Mouse (Mus musculus): ENCODE measurements around the gene Ccdc189. TPM values are rescaled to one million over a fixed set of nuclear protein-coding genes. Genes with fewer than 3 reads are reported as not detected.

The Ccdc189 gene
- total RNA-seq, 2 experiments from 2014 or later: 1.8 to 4.5 TPM

Other genes with a start within 250 kb of the Ccdc189 start
- 10 to 100 TPM; 21.4 to 25.7 TPM for gene Zfp768, start 243.0 kb downstream of the Ccdc189 start, total RNA-seq (2021)
- 1 to 10 TPM; 2.9 to 3.2 TPM for gene Zfp747, start 212.5 kb downstream of the Ccdc189 start, total RNA-seq (2021)
- gene 9130019O22Rik, start 201.4 kb downstream of the Ccdc189 start, total RNA-seq (2021): 1 to 10 TPM; 1.7 TPM
- 1 to 10 TPM; 2.0 to 2.4 TPM for gene E430018J23Rik, start 195.0 kb downstream of the Ccdc189 start, total RNA-seq (2021)
- 1 to 10 TPM; 2.1 to 3.1 TPM for gene Zfp764, start 181.8 kb downstream of the Ccdc189 start, total RNA-seq (2021)
- gene Zfp688, start 166.5 kb downstream of the Ccdc189 start, total RNA-seq (2021): 1 to 10 TPM; 2.2 to 2.6 TPM
- 1 to 10 TPM; 1.0 to 1.5 TPM for gene Zfp689, start 139.4 kb downstream of the Ccdc189 start, total RNA-seq (2021)
- 10 to 100 TPM; 17.2 to 19.4 TPM for gene Prr14, start 129.0 kb downstream of the Ccdc189 start, total RNA-seq (2021)
- gene Fbrs, start 109.4 kb downstream of the Ccdc189 start, total RNA-seq (2021): 10 to 100 TPM; 20.0 to 24.1 TPM
- 10 to 100 TPM; 45.4 to 46.3 TPM for gene Srcap, start 76.6 kb downstream of the Ccdc189 start, total RNA-seq (2021)
- 1 to 10 TPM; 8.4 to 8.5 TPM for gene Gm42715, start 69.0 kb downstream of the Ccdc189 start, total RNA-seq (2021)
- not detected for gene Tmem265, start 27.2 kb downstream of the Ccdc189 start, total RNA-seq (2021)
- 10 to 100 TPM; 10.1 to 10.7 TPM for gene Phkg2, start 15.3 kb downstream of the Ccdc189 start, total RNA-seq (2021)
- gene Rnf40, start 172 bp upstream of the Ccdc189 start, total RNA-seq (2021): 10 to 100 TPM; 24.4 to 28.7 TPM
- 1 to 10 TPM; 6.7 to 8.3 TPM for gene Zfp629, start 27.2 kb upstream of the Ccdc189 start, total RNA-seq (2021)
- gene Bcl7c, start 120.3 kb upstream of the Ccdc189 start, total RNA-seq (2021): 10 to 100 TPM; 44.8 to 65.7 TPM
- gene Ctf1, start 124.1 kb upstream of the Ccdc189 start, total RNA-seq (2021): 10 to 100 TPM; 12.1 to 14.6 TPM
- gene Ctf2, start 143.6 kb upstream of the Ccdc189 start, total RNA-seq (2021): not detected
- 1 to 10 TPM; 2.4 to 3.1 TPM for gene Fbxl19, start 155.9 kb upstream of the Ccdc189 start, total RNA-seq (2021)
- 1 to 10 TPM; 8.1 to 9.2 TPM for gene Orai3, start 181.2 kb upstream of the Ccdc189 start, total RNA-seq (2021)
- 10 to 100 TPM; 15.6 to 17.4 TPM for gene Setd1a, start 188.1 kb upstream of the Ccdc189 start, total RNA-seq (2021)
- gene Gm49388, start 197.0 kb upstream of the Ccdc189 start, total RNA-seq (2021): 1 to 10 TPM in 1 of 2 experiments, under 1 TPM in 1; 0.88 to 1.8 TPM
- 1 to 10 TPM; 6.9 to 8.1 TPM for gene Hsd3b7, start 212.0 kb upstream of the Ccdc189 start, total RNA-seq (2021)
- gene Stx4a, start 235.7 kb upstream of the Ccdc189 start, total RNA-seq (2021): 10 to 100 TPM; 46.9 to 49.9 TPM
- gene Stx1b, start 236.0 kb upstream of the Ccdc189 start, total RNA-seq (2021): 1 to 10 TPM; 1.1 to 2.2 TPM

Measured in gastrocnemius, postnatal 14 days (tissue).